Mouse (Mus musculus): Measurements from ENCODE around the gene Zfp30.

DNA sequence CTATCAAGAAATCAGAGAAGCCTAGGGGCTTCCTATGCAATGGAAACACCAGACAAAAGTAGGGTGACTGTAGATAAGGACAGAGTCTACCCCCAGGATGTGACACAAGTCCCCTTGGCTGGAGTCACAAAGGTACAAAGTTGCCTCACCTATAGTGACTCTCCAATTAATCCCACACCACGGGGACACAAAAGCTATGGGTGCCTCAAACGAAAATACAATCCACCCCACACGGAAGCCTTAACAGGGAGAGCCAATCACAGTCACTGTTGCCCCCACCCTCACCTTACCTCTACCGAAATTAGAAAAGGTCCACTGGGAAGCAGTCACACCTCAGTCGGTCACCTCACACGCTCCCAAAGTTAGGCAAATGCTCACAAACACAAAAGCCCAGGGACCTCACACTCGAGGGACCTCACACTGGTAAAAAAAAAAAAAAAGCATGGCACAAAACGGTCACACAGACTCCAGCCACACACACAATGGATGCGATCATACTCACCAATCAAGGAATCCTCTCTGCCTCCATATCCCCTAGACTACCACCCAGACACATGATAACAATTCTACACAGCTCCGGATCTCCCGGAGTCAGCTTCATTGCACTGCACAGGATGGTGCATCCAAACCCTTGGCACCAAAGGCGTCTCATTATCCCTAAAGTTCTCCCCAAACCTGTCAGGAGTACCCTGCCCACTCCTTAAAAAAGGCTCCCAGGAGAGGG lies 31.4 kb downstream of the Zfp30 start:
- TF ChIP-seq GATA1 (IDR thresholded peaks at IDR 0.05; ENCODE audit: borderline replicate concordance, low read length) (no peak), FLI1 (IDR thresholded peaks at IDR 0.05; ENCODE audit: low read length) (no peak)
